22 mouse cellular contexts compared by ENCODE assay signal in the genomic region with DNA sequence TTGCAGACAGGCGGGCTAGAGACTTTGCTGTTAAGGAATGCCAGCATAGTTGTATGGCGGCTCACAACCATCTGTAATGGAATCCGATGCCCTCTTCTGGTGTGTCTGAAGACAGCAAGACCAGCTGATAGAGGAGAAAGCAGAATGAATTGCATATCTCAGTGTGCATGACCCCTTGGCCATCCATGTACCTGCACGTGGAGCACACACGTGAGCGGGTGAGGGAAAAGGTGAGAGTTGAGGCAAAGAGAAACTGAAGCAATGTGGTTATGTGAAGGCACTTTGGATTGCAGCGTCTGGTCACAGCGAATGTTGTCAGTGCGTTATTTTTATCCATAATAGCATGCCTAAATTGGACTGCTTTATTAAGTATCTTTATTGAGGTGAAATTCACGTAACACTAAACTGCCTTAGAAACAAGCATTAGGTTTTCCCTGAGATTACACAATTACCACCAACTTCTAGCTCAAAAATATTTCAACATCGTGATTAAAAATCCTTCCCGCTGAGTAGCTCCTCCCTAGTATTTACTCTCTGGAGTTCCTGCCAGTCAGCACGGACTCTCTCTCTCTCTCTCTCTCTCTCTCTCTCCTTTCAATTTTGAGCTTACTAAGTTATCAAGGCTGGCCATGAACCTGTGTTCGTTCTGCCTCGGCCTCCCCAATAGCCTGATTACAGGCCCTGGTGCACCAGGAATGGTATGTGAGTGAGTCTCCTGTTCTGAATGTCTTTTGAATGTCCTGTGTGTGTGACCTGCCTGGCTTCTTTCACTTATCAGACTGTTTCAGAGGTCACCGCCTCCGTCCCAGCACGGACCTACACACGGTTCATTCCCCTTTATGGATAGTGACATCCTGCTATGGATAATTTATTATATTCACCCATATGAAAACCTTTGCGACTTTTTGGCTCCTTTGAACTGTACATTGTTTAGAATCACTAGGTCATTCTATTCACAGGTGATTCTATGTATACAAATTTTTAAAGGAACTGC. TPM values are rescaled to one million over a fixed set of nuclear protein-coding genes. Genes with fewer than 3 reads are reported as not detected.
DNase-seq lines count a peak whose midpoint lies in the region; ATAC-seq and TF ChIP-seq lines count a peak whose summit lies in the region.
"Had no signal": no experiment of that assay in that cellular context is flagged by ENCODE, and none has a peak within 500 bp of the region (broad histone marks: within the 10 kb centered on the region; RNA-seq: fewer than 3 reads in every experiment).

No protein-coding gene starts in this region.

- no peak for TF ChIP-seq EP300 in heart, adult 2 months (IDR thresholded peaks at IDR 0.05; ENCODE audit: insufficient read depth, low read depth, low read length)

- intact Hi-C loops in heart, adult 2 months (cut with DNase I), result no loop called here
- intact Hi-C loops in heart, postnatal 25 days (cut with DNase I), result no loop called here

- WGBS in heart, adult 2 months, result 66% methylated on average over 20 of the region's 20 CpGs
- 73% methylated on average over 20 of the region's 20 CpGs for WGBS in lung, embryonic 14.5 days
- WGBS in lung, embryonic 16.5 days, result 68% methylated on average over 20 of the region's 20 CpGs
- 83% methylated on average over 20 of the region's 20 CpGs for WGBS in hindbrain, postnatal 0 days

- H3K36me3 ChIP-seq in heart, adult 2 months (ENCODE audit: control insufficient read depth, insufficient read depth, low read length), result no peaks in the 10 kb centered on the region
- H3K36me3 ChIP-seq in lung, embryonic 14.5 days (ENCODE audit: insufficient read depth), result no peaks in the 10 kb centered on the region
- no peaks in the 10 kb centered on the region for H3K36me3 ChIP-seq in lung, embryonic 16.5 days (ENCODE audit: control insufficient read depth, insufficient read depth, low read length)
- no peaks in the 10 kb centered on the region for H3K36me3 ChIP-seq in hindbrain, postnatal 0 days (ENCODE audit: insufficient read depth, low read length)
- H3K36me3 ChIP-seq: embryonic facial prominence, embryonic 15.5 days; forebrain, embryonic 15.5 days; heart, embryonic 12.5 days; hindbrain, embryonic 15.5 days had no signal

- no peak overlapping the region for H3K4me3 ChIP-seq in heart, adult 2 months
- H3K4me3 ChIP-seq in lung, embryonic 14.5 days (ENCODE audit: low read depth, low read length), result no peak overlapping the region
- H3K4me3 ChIP-seq in lung, embryonic 16.5 days (ENCODE audit: low read length), result no peak overlapping the region
- no peak overlapping the region for H3K4me3 ChIP-seq in hindbrain, postnatal 0 days (ENCODE audit: low read length)
- H3K4me3 ChIP-seq: embryonic facial prominence, embryonic 15.5 days; erythroblast, embryonic 14.5 days; forebrain, embryonic 15.5 days; heart, embryonic 12.5 days; hindbrain, embryonic 15.5 days had no signal

- H3K79me2 ChIP-seq in heart, adult 2 months (replicated peaks; ENCODE audit: control insufficient read depth, insufficient read depth, low read length), result no peaks in the 10 kb centered on the region

- H3K27me3 ChIP-seq in heart, adult 2 months (ENCODE audit: control insufficient read depth, insufficient read depth, low read length), result no peaks in the 10 kb centered on the region
- H3K27me3 ChIP-seq in lung, embryonic 14.5 days (ENCODE audit: insufficient read depth, low read length), result no peaks in the 10 kb centered on the region
- H3K27me3 ChIP-seq in lung, embryonic 16.5 days (ENCODE audit: control insufficient read depth, insufficient read depth, low read depth, low read length), result no peaks in the 10 kb centered on the region
- no peaks in the 10 kb centered on the region for H3K27me3 ChIP-seq in hindbrain, postnatal 0 days (ENCODE audit: insufficient read depth, low read length)
- H3K27me3 ChIP-seq: CH12.LX; embryonic facial prominence, embryonic 15.5 days; forebrain, embryonic 15.5 days; heart, embryonic 12.5 days; hindbrain, embryonic 15.5 days; Patski had no signal

- no peak for DNase-seq in heart, adult 2 months
- no peak for DNase-seq in heart, postnatal 25 days (ENCODE audit: low spot score)
- peak; percentile 9 for DNase-seq in lung, embryonic 14.5 days
- DNase-seq in lung, postnatal 4 days, result no peak
- DNase-seq in layer of hippocampus, postnatal 14 days (ENCODE audit: low spot score in 2 of 2), result no peak
- DNase-seq in hindbrain, postnatal 0 days (ENCODE audit: low spot score), result no peak
- DNase-seq: adrenal gland, adult 2 months; adrenal gland, postnatal 25 days; cerebellum, adult 2 months; cerebellum, postnatal 10 days; embryo, embryonic 11 days; gastrocnemius, postnatal 36 days; heart, postnatal 36 days had no signal

- no peak for ATAC-seq in lung, embryonic 14.5 days (ENCODE audit: insufficient read depth)
- peak; percentile 28; the same call in 1 of the 2 replicates for ATAC-seq in lung, embryonic 16.5 days (ENCODE audit: low read depth)
- no peak for ATAC-seq in hindbrain, postnatal 0 days
- ATAC-seq: activated CD4-positive, CD25-positive, alpha-beta regulatory T cell, adult 4 months; forebrain, embryonic 15.5 days; Patski had no signal

- no peaks in the 10 kb centered on the region; the same call in 1 of the 2 replicates for H3K4me1 ChIP-seq in heart, adult 2 months (ENCODE audit: control insufficient read depth, insufficient read depth, low read length)
- H3K4me1 ChIP-seq in lung, embryonic 14.5 days (ENCODE audit: insufficient read depth), result no peaks in the 10 kb centered on the region
- H3K4me1 ChIP-seq in lung, embryonic 16.5 days (replicated peaks; ENCODE audit: control insufficient read depth, insufficient read depth, low read length), result no peaks in the 10 kb centered on the region
- H3K4me1 ChIP-seq in hindbrain, postnatal 0 days (ENCODE audit: insufficient read depth, low read length), result no peaks in the 10 kb centered on the region
- H3K4me1 ChIP-seq: embryonic facial prominence, embryonic 15.5 days; forebrain, embryonic 15.5 days; hindbrain, embryonic 15.5 days had no signal

- H3K27ac ChIP-seq in heart, adult 2 months, result no peak overlapping the region
- H3K27ac ChIP-seq in lung, embryonic 14.5 days (ENCODE audit: low read depth), result no peak overlapping the region
- no peak overlapping the region for H3K27ac ChIP-seq in lung, embryonic 16.5 days (ENCODE audit: low read length)
- no peak overlapping the region for H3K27ac ChIP-seq in hindbrain, postnatal 0 days
- H3K27ac ChIP-seq: embryonic facial prominence, embryonic 15.5 days; forebrain, embryonic 15.5 days; hindbrain, embryonic 15.5 days had no signal

- no peaks in the 10 kb centered on the region for H3K9me3 ChIP-seq in lung, embryonic 14.5 days (ENCODE audit: low read depth, low read length)
- H3K9me3 ChIP-seq in lung, embryonic 16.5 days (ENCODE audit: control insufficient read depth, low read length), result no peaks in the 10 kb centered on the region
- no peaks in the 10 kb centered on the region for H3K9me3 ChIP-seq in hindbrain, postnatal 0 days (ENCODE audit: low read length)
- H3K9me3 ChIP-seq: embryonic facial prominence, embryonic 15.5 days; forebrain, embryonic 15.5 days; heart, embryonic 12.5 days; hindbrain, embryonic 15.5 days had no signal

- TF ChIP-seq CTCF in heart, adult 2 months (IDR thresholded peaks at IDR 0.05), result 0 out of 2 replicates have a peak, but pooled peaks have one; percentile 11
- TF ChIP-seq CTCF in lung, embryonic 14.5 days (IDR thresholded peaks at IDR 0.05; ENCODE audit: low read depth), result no peak
- no peak for TF ChIP-seq CTCF in hindbrain, postnatal 0 days (IDR thresholded peaks at IDR 0.05; ENCODE audit: low read depth)

- H3K4me2 ChIP-seq in lung, embryonic 14.5 days, result no peak overlapping the region
- H3K4me2 ChIP-seq in lung, embryonic 16.5 days (ENCODE audit: low read depth, low read length), result no peak overlapping the region
- H3K4me2 ChIP-seq in hindbrain, postnatal 0 days (ENCODE audit: low read depth, low read length), result no peak overlapping the region
- H3K4me2 ChIP-seq: embryonic facial prominence, embryonic 15.5 days; forebrain, embryonic 15.5 days; heart, embryonic 12.5 days; hindbrain, embryonic 15.5 days had no signal

- H3K9ac ChIP-seq in heart, adult 2 months (ENCODE audit: low read depth, low read length), result no peak overlapping the region
- H3K9ac ChIP-seq in lung, embryonic 14.5 days, result no peak overlapping the region
- H3K9ac ChIP-seq in lung, embryonic 16.5 days (ENCODE audit: low read length), result no peak overlapping the region
- H3K9ac ChIP-seq in hindbrain, postnatal 0 days (replicated peaks; ENCODE audit: low read length), result no peak overlapping the region
- H3K9ac ChIP-seq: embryonic facial prominence, embryonic 15.5 days; forebrain, embryonic 15.5 days; heart, embryonic 12.5 days; hindbrain, embryonic 15.5 days had no signal

- TF ChIP-seq POLR2A in heart, adult 2 months (IDR thresholded peaks at IDR 0.05; ENCODE audit: insufficient read depth, low read depth, low read length), result no peak

RNA-seq across cellular contexts. Expression of a gene that starts 6.1 kb away (rescaled TPM):
- total RNA-seq in heart, adult 2 months (2021), result 10 to 100 TPM; 17.2 to 17.4 TPM
- polyA plus RNA-seq in heart, adult 2 months (2012; rRNA removed), result 4.7 and 9.6 TPM in 2 replicates
- total RNA-seq in heart, postnatal 25 days (2021), result 10 to 100 TPM; 14.6 to 16.0 TPM
- 32.4 and 34.5 TPM in 2 replicates for polyA plus RNA-seq in lung, embryonic 14.5 days (2014; fragmentation: Nextera tagmentation; extraction: Ambion mirVana)
- polyA plus RNA-seq in lung, embryonic 16.5 days (2015; fragmentation: Nextera tagmentation; extraction: Ambion mirVana), result 19.9 and 22.7 TPM in 2 replicates
- total RNA-seq in layer of hippocampus, postnatal 14 days (2021), result 100 to 1,000 TPM; 116 to 120 TPM
- 25.1 and 27.2 TPM in 2 replicates for total RNA-seq in hindbrain, postnatal 0 days (2014; rRNA removed)
- polyA plus RNA-seq in hindbrain, postnatal 0 days (2015; fragmentation: Nextera tagmentation; extraction: Ambion mirVana), result 38.5 and 40.8 TPM in 2 replicates
- polyA plus RNA-seq: erythroblast, embryonic 14.5 days had no signal
